Mouse (Mus musculus) megakaryocyte-erythroid progenitor cell, adult 5-6 weeks (primary cell): ENCODE measurements around the gene Olfr190. TPM values are rescaled to one million over a fixed set of nuclear protein-coding genes. Genes with fewer than 3 reads are reported as not detected.
"Not testable (repeated sequence)": the region's sequence is repeated elsewhere in the genome, so short reads cannot be mapped to it uniquely, and the experiment has no call there.

Source experiments
- ATAC-seq: replicated peaks from 2 replicates; pipeline ENCODE4 v1.8.0; 2016; ENCODE audit warnings: mild to moderate bottlenecking, inconsistent platforms; ENCODE audit not compliant: severe bottlenecking, poor library complexity, low FRiP score, low TSS enrichment
- total RNA-seq, 2 experiments: library from RNA; stranded (forward) in 1 of 2; stranded (reverse) in 1 of 2; fragments of 200-1000, 215-1000 nt in 1 of 2; fragments of >200 nt in 1 of 2; fragmentation: Nextera tagmentation in 1 of 2; gene quantifications; 2 replicates each; pipeline ENCODE4 v1.2.3; 2014 to 2017

The Olfr190 gene
- total RNA-seq (2014; fragmentation: Nextera tagmentation): not detected in 2 replicates
- total RNA-seq (2017): not detected in 2 replicates

DNA sequence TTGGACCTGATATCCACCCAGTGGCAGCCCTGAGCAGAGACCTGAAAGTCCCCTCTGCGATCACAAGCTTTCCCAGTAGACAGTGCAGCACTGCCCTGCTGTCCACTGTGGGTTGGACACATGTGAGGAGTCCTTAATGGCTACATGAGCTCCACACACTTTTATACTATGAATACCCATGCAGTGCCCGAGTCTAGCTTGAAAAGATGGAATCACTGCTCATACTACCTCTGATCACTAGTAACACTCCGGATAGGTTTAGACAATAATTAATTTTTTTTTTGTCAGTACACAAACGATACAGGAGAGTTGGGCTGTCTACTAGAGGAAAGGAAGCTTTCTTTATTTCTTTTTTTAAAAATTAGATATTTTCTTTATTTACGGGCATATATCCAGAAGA is at the start of gene Olfr190:
Gene Olfr190 (minus strand): TSS at position 101 of the 400 bp plus-strand sequence.
- ATAC-seq: no peak

- ATAC-seq: no peak
These were observed 43.2 kb upstream of the Olfr190 start, which contains the start of gene Olfr194 for GRCm38 (mm10) chr16:59120969-59121368. Gene Olfr194 (minus strand): TSS chr16:59121069.

GRCm38 (mm10) chr16:59111781-59112180 is 34.0 kb upstream of the Olfr190 start, which contains the start of gene Olfr193:
Gene Olfr193 (minus strand): TSS chr16:59111881.
- ATAC-seq: no peak

DNA sequence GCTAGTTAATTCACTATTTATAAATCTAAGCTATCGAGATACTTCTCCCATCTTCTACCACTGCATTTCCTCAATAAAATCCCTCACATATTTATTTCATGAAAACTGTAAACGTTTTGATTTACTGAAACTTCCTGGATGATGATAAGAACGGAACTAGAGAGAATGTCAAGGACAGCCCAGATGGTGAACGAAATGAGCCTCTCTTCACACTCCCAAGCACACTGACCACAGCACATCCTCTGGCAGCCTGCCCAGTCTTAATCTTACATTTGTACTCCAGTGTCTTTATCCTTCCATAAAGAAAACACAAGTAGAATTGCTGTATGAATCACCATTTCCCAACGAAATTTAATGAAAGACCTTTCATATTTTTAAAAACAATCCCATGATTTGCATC is 30.7 kb upstream of the Olfr190 start:
- ATAC-seq: not testable (repeated sequence)

- ATAC-seq: no peak
These were observed 27.5 kb upstream of the Olfr190 start for GRCm38 (mm10) chr16:59105312-59105711.

DNA sequence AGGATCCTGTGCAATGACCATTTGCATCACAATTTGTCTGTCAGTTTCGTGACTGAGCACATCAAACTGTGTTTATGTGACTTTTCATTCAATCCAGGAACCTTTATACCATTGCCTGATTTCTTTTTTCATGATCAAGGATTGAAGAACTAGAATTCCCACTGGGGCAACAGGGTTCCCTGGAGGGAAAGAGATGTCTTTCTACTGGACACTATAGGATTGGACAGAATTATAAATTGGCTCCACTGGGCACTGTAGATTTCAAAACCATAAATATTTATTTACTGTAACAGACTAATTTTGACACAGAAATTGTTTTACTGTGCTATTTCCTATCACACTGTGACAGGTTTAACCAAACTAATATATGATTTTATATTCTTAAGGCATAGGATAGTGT is 11.9 kb upstream of the Olfr190 start, which contains the start of gene Olfr191:
Gene Olfr191 (minus strand): TSS at position 101 of the 400 bp plus-strand sequence.
- not testable (repeated sequence) for ATAC-seq

DNA sequence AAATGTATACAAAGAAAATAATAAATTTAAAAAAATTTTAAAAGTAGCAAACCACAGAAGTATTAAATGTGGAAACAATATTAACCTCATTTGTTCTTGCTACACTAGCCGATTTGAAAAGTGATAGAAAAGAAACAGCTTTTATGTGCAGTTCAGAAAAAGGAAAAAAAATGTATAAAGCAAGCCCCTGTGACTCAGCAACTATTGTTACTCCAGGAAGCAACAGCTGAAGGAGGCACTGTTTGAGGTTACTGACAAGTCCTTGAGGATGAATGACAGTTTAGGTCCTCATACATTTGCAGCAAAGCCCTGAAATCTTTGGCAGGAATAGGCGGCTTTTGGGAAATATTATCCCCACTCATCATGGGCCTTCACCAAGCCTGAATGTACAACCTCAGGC is 3.3 kb upstream of the Olfr190 start:
- ATAC-seq: not testable (repeated sequence)

DNA sequence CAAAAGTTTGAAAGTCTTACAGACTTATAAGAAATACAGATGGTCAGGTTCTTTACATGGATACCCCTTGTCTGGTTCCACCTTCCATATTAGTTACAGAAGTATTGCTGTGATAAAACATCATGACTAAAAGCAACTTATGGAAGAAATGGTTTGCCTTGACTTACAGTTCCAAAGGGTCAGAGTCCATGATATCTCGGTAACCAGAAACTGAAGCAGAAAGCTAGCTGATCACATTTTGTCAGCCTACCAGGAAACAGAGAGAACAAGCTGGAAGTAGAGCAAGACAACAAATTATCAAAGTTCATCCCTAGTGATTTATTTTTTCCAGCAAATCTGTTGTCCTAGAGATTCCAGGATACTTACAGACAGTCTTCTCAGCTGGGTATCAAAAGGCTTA is 4.3 kb downstream of the Olfr190 start:
- ATAC-seq: no peak

DNA sequence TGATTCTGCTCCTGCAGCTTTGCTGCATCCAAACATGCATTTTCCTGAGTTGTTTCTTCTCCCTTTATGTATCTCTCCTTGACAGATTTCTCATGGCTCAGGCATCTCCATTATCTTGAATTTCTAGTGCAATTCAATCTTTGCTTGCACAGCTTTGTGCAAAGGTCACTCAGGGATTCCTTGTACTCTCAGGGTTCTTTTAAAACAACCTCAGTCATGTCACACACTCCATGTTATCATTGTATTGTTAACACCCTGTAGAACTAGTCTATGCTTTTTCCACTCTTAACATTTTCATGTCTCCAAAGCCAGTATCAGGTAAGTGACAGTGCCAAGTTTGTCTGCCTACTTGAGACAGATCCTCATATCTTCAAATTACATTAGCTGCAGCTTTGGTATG is 6.0 kb downstream of the Olfr190 start:
- no peak for ATAC-seq

GRCm38 (mm10) chr16:59062411-59062810 is 15.4 kb downstream of the Olfr190 start:
- ATAC-seq: not testable (repeated sequence)

- not testable (repeated sequence) for ATAC-seq
These were observed 28.5 kb downstream of the Olfr190 start for GRCm38 (mm10) chr16:59049286-59049685.

DNA sequence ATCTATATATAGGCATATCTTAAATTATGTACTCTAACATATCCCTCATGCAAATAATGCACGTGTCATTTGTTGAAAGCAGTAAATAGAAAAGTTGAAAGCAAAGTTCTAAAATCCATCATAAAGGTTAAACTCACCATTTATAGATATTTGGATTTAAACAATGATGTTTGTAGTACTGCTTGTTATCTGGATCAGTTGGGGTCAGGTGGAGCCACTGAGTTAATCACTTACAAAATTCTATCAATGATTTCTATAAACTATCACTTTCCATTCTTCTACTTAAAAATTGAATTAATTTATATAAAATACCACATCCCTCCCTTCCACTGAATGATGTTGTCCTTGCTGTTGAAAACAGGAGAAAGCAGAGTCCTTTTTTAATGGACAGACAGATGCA is 28.9 kb downstream of the Olfr190 start:
- ATAC-seq: no peak

DNA sequence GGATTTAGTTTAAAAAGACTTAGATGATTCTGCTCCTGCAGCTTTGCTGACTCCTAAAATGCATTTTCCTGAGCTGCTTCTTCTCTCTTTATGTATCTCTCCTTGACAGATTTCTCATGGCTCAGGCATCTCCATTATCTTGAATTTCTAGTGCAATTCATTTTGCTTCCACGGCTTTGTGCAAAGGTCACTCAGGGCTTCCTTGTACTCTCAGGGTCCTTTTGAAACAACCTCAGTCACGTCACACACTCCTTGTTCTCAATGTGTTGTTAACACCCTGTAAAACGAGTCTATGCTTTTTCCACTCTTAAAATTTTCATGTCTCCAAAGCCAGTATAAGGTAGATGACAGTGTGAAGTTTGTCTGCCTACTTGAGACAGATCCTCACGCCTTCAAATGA is 30.2 kb downstream of the Olfr190 start:
- no peak for ATAC-seq

- ATAC-seq: no peak
These were observed 32.0 kb downstream of the Olfr190 start for GRCm38 (mm10) chr16:59045835-59046234.

GRCm38 (mm10) chr16:59039710-59040109 is 38.1 kb downstream of the Olfr190 start, which contains the start of gene Olfr187:
Gene Olfr187 (minus strand): TSS chr16:59039767.
- ATAC-seq: no peak

GRCm38 (mm10) chr16:59030191-59030590 is 47.6 kb downstream of the Olfr190 start, which contains the start of gene Olfr186:
Gene Olfr186 (minus strand): TSS chr16:59030291.
- ATAC-seq: no peak

Other genes with a start within 250 kb of the Olfr190 start
- gene Olfr177, start 203.2 kb downstream of the Olfr190 start, total RNA-seq (2014; fragmentation: Nextera tagmentation): not detected in 2 replicates
- gene Olfr177, start 203.2 kb downstream of the Olfr190 start, total RNA-seq (2017): not detected in 2 replicates
- not detected in 2 replicates for gene Olfr178, start 185.9 kb downstream of the Olfr190 start, total RNA-seq (2014; fragmentation: Nextera tagmentation)
- gene Olfr178, start 185.9 kb downstream of the Olfr190 start, total RNA-seq (2017): not detected in 2 replicates
- not detected in 2 replicates for gene Olfr181, start 149.2 kb downstream of the Olfr190 start, total RNA-seq (2014; fragmentation: Nextera tagmentation)
- not detected in 2 replicates for gene Olfr181, start 149.2 kb downstream of the Olfr190 start, total RNA-seq (2017)
- gene Olfr180, start 148.6 kb downstream of the Olfr190 start, total RNA-seq (2014; fragmentation: Nextera tagmentation): not detected in 2 replicates
- not detected in 2 replicates for gene Olfr180, start 148.6 kb downstream of the Olfr190 start, total RNA-seq (2017)
- not detected in 2 replicates for gene Olfr183, start 82.6 kb downstream of the Olfr190 start, total RNA-seq (2014; fragmentation: Nextera tagmentation)
- not detected in 2 replicates for gene Olfr183, start 82.6 kb downstream of the Olfr190 start, total RNA-seq (2017)
- not detected in 2 replicates for gene Olfr186, start 47.7 kb downstream of the Olfr190 start, total RNA-seq (2014; fragmentation: Nextera tagmentation)
- gene Olfr186, start 47.7 kb downstream of the Olfr190 start, total RNA-seq (2017): not detected in 2 replicates
- not detected in 2 replicates for gene Olfr187, start 38.2 kb downstream of the Olfr190 start, total RNA-seq (2014; fragmentation: Nextera tagmentation)
- gene Olfr187, start 38.2 kb downstream of the Olfr190 start, total RNA-seq (2017): not detected in 2 replicates
- not detected in 2 replicates for gene Olfr191, start 11.8 kb upstream of the Olfr190 start, total RNA-seq (2014; fragmentation: Nextera tagmentation)
- not detected in 2 replicates for gene Olfr191, start 11.8 kb upstream of the Olfr190 start, total RNA-seq (2017)
- gene Olfr193, start 33.9 kb upstream of the Olfr190 start, total RNA-seq (2014; fragmentation: Nextera tagmentation): not detected in 2 replicates
- not detected in 2 replicates for gene Olfr193, start 33.9 kb upstream of the Olfr190 start, total RNA-seq (2017)
- not detected in 2 replicates for gene Olfr194, start 43.1 kb upstream of the Olfr190 start, total RNA-seq (2014; fragmentation: Nextera tagmentation)
- gene Olfr194, start 43.1 kb upstream of the Olfr190 start, total RNA-seq (2017): not detected in 2 replicates
- not detected in 2 replicates for gene Olfr195, start 69.0 kb upstream of the Olfr190 start, total RNA-seq (2014; fragmentation: Nextera tagmentation)
- gene Olfr195, start 69.0 kb upstream of the Olfr190 start, total RNA-seq (2017): not detected in 2 replicates
- not detected in 2 replicates for gene Olfr196, start 92.4 kb upstream of the Olfr190 start, total RNA-seq (2014; fragmentation: Nextera tagmentation)
- gene Olfr196, start 92.4 kb upstream of the Olfr190 start, total RNA-seq (2017): not detected in 2 replicates
- gene Olfr198, start 125.5 kb upstream of the Olfr190 start, total RNA-seq (2014; fragmentation: Nextera tagmentation): not detected in 2 replicates
- not detected in 2 replicates for gene Olfr198, start 125.5 kb upstream of the Olfr190 start, total RNA-seq (2017)
- gene Olfr199, start 141.8 kb upstream of the Olfr190 start, total RNA-seq (2014; fragmentation: Nextera tagmentation): not detected in 2 replicates
- gene Olfr199, start 141.8 kb upstream of the Olfr190 start, total RNA-seq (2017): not detected in 2 replicates
- not detected in 2 replicates for gene Olfr201, start 194.6 kb upstream of the Olfr190 start, total RNA-seq (2014; fragmentation: Nextera tagmentation)
- gene Olfr201, start 194.6 kb upstream of the Olfr190 start, total RNA-seq (2017): not detected in 2 replicates
- not detected in 2 replicates for gene Olfr202, start 208.8 kb upstream of the Olfr190 start, total RNA-seq (2014; fragmentation: Nextera tagmentation)
- gene Olfr202, start 208.8 kb upstream of the Olfr190 start, total RNA-seq (2017): not detected in 2 replicates
- gene Olfr203, start 220.9 kb upstream of the Olfr190 start, total RNA-seq (2014; fragmentation: Nextera tagmentation): not detected in 2 replicates
- not detected in 2 replicates for gene Olfr203, start 220.9 kb upstream of the Olfr190 start, total RNA-seq (2017)
- gene Olfr204, start 240.2 kb upstream of the Olfr190 start, total RNA-seq (2014; fragmentation: Nextera tagmentation): not detected in 2 replicates
- not detected in 2 replicates for gene Olfr204, start 240.2 kb upstream of the Olfr190 start, total RNA-seq (2017)